Mouse (Mus musculus): ENCODE results near the gene Procr.
"Not testable (repeated sequence)": the region's sequence is repeated elsewhere in the genome, so short reads cannot be mapped to it uniquely, and the experiment has no call there.

Procr gene

DNA sequence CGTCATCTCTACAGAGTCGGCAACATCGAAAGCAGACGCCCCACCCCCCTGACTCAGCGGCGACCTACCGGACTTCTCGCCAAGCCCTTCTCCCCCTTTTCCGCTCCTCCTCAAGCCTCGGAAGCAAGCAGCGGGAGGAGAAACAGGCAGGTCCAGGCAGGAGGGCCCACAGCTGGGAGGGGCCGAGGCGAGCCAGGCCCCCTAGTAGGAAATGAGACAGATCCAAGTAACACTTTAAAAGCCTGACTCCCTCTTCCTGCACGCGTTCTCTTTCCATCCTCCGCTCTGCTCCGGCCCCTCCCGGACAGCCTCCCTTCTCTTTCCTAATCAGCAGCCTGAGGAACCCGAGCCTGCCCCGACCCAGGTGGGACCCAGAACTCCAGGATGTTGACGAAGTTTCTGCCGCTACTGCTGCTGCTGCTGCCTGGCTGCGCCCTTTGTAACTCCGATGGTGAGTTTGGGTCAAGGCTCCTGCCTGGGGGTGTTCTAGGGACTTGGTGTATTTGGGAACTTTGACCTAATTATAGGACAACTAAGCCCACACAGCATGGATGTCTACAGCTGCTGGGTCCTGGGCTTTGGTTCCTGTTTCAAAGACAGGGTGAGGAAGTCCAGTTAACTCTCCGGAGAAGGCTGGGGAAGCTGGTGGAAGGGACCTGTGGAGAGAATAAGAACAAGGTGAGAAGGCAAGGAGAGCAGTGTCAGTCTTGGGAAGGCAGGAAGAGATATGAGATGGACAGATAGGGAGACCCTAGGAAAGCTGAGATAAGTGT lies at the start of gene Procr:
Procr (plus strand) TSS at position 104 of the 773 bp plus-strand sequence.
- peak; percentile 58 for DNase-seq (ENCODE audit: low read depth, low spot score)

DNA sequence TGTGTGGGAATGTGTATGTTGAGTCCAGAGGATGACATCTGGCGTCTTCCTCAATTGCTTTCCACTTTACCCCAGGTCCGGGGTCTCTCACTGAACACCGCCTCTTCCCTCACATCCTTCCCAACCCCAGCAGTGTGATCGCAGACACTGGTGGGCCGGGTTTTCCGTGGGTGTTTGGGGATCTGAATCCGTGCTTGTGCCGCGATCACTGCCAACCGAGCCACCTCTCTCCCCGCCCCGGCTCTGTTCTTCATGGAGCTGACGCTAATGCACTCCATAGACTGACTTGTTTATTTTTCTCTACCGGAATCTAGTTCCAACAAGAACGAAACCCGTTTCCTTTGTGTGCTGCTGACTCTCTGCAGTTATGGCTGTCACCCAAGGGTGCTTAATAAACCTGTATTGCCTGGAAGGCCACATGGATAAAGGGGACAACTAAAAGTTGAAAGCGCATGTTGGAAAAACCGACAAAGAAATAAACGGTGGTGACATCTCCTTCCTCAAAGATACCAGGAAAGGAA lies 49.5 kb upstream of the Procr start:
- no peak for DNase-seq (ENCODE audit: low read depth, low spot score)

DNA sequence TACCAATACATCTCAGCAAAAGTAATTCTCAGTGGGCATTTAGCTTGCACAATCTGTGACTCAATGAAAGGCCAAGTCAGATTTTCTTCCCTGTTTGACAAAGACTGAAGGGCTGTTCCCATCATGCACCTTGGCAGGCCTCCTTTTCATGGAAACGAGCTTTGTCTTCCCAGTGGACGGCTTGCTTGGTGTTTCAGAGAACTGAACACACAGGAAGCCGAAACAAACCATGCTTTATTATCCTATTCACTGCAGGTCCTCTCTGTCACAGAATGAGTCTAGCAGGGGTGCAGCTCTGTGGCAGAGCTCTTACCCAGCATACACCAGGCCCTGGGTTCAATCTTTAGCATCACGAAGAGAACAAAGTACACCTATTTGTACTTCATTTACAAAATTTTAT lies 47.3 kb upstream of the Procr start:
- peak; percentile 44 for DNase-seq (ENCODE audit: low read depth, low spot score)

DNA sequence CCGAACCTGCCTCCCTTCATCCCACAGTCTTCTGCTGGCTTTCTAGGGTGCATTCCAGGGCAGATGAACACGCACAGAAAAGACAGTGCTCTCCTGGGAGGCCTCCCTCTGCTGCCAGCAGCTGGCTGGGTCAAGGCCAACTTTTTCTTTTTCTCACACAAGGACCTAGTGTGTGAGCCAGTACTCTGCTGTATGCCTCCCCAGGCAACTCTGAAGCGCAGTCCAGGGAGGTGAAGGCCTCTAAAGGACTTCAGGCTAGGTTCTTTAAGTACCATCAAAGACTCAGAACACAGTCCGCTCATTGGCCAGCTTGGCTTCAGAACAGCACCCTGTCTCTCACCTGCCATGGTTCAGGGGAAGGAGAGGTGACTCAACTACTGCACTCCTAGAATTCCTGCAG lies 43.7 kb upstream of the Procr start:
- DNase-seq (ENCODE audit: low read depth, low spot score): peak; percentile 84

DNA sequence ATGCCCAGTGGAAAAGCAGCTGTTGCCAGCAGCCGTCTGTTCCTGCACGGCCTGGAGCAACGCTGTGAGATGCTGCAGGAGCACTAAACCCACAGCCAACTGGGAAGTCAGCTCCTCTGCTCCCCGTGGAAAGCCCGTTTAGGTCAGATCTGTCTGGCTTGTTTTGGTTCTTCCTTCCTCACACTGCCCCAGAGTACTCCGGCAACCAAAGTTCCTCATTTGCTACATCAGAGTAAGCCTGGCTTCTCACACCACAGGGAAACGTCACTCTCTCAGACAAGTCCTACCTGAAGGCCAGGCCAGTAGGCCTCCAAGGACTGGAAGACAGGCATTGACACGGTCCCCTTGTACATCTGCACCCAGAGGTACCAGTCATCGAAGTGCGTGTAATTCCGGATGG lies 40.4 kb upstream of the Procr start:
- no peak for DNase-seq (ENCODE audit: low read depth, low spot score)

DNA sequence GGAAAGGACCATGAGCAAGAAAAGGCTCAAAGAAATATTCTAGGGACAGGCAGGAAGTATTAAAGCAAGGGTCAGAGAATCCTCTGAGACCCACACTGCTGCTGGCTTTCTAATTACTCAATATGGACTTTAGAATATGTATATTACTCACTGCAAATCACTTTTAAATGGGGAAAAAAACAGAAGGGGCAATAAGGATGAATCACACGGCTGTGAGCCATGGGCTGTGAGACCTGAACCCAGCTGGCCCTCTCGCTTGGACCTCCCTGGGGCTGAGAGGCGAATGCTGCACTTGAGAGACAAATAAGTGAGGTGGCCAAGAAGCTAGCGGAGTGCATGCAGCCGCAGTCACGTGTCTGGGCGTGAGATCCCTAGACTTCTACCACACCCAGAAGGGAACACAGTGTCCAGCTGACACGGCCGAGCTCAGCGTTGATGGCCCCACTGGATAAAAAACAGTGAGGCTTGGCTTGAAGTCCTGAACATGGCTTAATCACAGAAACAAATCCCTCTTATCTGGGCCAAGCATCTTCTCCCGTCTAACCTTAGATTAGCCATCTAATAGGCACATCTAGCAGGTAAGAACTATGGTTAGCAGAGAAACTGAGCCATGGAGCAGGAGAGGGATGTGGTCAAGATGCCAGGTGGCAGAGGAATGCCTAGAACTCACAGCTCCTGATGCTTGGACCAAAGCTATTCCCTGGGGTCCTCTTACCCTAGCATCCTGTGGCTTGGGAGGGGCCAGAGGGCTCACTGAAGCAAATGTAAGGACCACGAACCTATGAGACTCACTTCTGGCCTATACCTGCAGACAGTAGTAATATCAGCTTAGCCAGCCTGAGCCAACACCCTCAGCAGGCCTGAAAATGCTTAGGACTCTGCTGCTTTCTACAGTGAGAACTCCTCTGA lies 33.6 kb upstream of the Procr start:
- DNase-seq (ENCODE audit: low read depth, low spot score): peak; percentile 91

DNA sequence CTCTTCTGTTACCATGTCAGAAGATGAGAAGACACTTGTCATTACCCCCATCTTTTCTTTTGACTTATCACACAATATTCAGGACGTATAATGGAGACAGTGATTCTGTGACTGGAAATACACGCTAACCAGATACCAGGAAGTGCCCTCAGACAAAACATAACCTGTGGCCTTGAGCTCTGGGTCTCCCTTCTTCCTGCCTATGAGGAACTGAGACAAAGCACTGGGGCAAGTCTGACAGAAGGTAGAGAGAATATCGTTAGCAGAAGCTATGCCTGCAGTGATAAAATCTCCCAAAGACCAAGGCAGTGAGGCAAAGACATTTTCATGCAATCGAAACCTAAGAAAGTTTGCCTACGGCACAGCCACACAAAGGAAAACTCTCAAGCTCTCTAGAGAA lies 30.3 kb upstream of the Procr start:
- no peak for DNase-seq (ENCODE audit: low read depth, low spot score)

DNA sequence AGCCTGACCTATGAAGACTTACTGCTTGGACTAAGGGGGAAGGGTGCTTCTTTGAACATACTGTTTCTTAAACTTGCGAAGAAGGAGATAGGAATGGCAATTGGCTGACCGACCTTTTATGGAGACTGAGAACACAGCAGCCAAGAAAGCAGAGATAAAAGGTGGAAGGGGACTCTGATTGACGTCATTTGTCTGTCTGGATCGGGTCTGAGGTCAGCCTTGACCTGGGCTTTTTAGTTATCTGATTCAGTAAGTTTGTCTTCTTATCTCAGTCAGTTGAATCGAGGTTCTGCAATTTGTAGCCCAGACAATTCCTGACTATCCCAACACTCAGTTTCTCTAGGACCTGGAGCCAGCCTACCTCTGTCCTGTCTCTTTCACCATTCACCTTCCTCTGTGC lies 26.9 kb upstream of the Procr start:
- no peak for DNase-seq (ENCODE audit: low read depth, low spot score)

DNA sequence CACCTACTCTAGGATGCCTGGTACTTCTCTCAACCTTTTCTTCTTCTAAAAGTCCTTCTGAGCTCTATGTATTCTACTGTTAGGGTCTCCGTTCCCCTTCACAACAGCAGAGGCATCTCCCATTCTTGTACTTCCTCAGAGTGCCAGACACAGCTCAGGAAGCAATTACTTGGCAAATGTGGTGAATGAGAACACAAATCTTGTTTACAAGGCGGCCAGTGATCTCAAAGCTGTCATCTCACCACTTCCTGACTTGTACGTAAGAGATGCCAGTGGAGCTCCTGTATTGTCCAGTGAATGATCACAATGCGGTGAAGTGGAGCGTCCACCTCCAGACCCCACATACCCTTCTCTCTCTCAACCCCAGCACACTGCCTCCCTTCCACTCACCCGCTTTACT lies 26.4 kb upstream of the Procr start:
- no peak for DNase-seq (ENCODE audit: low read depth, low spot score)

DNA sequence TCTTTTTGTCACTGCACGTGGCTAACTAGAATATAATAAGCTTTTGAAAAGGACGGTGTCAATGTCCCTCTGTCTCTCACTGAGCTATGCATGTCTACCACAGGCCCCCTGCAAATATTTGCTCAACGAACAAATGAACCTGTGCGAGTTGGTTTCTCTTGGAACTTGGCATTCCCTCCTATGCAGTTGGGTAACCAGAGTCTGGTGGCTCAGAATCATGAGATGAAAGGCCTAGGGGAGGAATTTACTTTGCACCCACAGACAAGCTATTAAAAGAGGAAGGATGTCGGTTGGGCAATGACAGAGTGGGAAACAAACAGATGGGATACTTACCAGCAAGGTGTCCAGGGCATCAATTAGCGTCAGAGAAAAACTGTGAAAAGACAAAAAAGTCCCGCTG lies 24.6 kb upstream of the Procr start:
- DNase-seq (ENCODE audit: low read depth, low spot score): no peak

DNA sequence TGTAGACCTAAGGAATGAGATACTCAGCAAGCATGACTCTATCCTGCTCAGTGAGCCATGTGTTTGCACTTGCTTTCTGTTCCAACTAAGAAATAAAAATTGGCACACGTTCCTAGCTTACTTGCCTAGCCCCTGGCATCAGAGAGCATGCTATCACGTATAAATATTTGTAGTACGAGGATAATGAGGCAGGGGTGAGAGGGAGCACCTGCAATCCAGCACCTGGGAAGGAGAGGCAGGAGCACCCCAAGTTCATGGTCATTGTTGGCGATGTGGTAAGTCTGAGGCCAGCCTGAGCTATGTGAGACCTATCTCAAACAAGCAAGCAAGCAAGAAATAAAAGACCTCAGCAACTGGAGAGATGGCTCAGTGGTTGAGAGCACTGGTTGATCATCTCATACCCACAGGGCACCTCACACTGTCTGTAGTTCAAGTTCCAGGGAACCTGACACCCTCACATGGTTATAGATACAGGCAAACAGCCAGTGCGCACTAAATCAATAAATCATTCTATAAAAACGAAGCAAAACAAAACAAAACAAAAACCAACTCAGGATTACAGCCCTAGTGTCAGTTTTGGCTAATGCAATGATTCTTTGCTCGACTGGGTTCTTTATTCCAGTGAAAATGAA lies 23.0 kb upstream of the Procr start:
- DNase-seq (ENCODE audit: low read depth, low spot score): no peak

DNA sequence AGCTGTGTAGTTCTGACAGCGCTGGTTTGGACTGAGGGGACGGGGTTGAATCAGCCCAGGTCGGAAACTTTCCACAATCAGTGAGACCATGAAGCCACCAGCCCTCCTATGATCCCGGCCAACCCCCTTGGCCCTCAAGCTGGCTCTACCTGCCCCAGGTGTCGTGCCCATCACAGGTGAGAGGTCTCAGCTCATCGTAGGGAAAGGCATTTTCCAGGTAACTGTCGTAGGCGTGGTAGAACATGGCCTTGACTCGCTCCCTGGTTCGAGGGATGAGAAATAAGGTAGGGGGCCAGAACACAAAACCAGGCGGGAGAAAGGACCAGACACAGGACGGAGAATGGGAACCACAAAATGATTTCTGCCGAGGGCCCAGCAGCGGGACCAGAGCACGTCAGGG lies 22.2 kb upstream of the Procr start:
- no peak for DNase-seq (ENCODE audit: low read depth, low spot score)

DNA sequence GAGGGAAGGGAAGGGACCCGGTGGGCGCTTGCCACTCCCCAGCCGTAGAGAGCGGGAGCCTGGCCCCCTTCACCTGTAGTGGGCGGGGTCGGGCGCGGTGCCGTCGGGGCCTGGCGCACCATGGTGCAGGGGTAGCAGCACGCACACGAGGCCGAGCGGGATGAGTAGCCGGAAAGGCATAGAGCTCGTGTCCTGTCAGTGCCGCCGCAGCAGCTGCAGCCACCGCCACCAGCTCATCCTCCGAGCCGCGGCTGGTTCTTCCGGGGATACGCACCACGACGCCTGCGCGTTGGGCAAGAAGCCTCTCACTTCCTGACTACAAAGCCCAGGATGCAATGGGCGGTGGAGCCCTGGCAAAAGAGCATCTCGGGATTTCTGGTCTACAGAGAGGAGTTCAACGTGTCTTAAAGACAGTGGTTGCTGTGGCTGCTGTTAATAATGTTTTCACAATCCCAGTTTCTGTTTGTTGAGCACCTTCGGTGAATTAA lies 21.7 kb upstream of the Procr start, which contains the start of gene Edem2:
Edem2 (minus strand) TSS at position 318 of the 488 bp plus-strand sequence.
- DNase-seq (ENCODE audit: low read depth, low spot score): peak; percentile 84

DNA sequence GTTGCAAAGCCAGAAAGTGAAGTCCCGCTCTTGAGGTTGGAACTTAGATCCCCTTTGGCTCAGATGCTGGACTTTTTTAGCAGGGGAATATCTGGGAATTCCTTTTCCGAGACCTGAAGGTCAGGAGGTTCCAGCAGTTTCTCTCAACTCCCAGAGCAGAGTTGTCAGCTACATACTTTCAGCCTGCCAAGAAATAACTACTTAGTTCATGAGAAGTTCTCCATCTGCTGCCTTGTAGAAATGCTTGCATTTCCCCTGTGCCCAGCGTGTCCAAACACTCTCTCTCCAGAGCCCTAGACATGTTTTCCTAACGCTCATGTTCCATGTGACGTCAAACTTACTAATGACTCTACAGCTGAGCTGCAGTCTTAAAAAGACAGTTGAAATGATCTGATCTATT lies 15.8 kb upstream of the Procr start:
- DNase-seq (ENCODE audit: low read depth, low spot score): peak; percentile 68

DNA sequence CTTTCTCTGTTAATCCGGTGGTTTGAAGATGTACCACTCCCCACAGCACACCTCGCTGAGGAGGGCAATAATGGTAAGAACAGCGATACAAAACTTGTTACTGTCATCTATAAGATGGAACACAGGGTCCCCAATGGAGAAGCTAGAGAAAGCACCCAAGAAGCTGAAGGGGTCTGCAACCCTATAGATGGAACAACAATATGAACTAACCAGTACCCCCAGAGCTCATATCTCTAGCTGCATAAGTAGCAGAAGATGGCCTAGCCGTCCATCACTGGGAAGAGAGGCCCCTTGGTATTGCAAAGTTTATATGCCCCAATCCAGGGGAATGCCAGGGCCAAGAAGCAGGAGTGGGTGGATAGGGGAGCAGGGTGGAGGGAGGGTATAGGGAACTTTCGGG lies 15.2 kb upstream of the Procr start, which contains the start of gene Gm17581:
Gm17581 (minus strand) TSS at position 101 of the 400 bp plus-strand sequence.
- DNase-seq (ENCODE audit: low read depth, low spot score): not testable (repeated sequence)

DNA sequence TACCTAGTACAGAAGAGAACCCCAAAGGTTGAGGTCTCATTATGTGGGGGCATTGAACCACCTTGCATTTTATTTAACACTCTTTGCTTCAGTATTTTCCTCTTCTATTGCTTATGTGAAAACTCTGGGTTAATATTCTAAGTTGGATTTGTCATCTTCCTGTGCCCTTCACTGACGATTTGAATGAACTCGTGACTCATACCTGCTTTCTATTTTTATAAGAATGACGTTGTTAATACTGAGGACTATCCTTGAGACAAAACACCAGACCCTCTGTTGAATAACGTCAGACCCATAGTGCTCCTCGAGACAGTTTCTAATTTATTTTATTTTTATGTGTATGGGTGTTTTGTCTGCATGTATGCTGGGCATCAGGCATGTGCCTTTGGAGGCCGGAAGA lies 14.0 kb upstream of the Procr start:
- no peak for DNase-seq (ENCODE audit: low read depth, low spot score)

DNA sequence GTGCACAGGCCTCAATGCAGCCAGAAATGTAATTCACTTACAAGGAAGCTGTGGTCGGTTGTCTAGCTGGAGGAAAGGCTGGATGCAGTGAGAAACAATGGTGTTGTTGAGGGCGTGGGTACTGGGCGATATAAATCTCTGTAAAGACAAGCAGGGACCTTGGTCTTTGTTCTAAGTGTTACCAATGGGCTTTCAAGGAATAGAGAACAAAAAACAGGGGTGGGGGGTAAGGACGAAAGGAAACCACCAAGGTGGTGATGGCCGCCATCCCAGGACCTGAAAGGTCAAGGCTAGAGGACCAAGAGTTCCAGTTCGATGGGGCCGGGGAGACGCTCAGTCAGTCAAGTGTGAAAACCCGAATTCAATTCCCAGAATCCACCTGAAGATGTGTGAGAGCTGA lies 13.1 kb upstream of the Procr start:
- no peak for DNase-seq (ENCODE audit: low read depth, low spot score)

DNA sequence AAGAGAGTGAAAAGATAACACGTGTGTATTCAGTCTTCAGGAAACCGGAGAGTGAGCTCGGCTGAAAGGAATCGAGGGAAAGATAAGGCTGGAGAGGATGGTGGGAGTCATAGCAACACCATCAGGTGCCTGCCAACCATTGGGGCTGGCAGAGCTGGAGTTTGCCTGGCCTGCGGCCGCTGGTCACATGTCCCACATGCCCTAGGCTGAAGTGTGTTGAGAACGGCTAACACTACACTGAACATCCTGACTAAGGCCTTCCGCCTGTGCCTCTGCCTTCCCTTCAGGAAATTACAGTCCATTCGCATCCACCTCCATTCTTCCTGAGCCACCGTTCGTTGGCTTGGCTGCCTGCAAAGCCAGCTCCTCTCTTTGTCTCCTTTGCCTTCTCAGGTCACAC lies 8.7 kb upstream of the Procr start:
- DNase-seq (ENCODE audit: low read depth, low spot score): no peak

DNA sequence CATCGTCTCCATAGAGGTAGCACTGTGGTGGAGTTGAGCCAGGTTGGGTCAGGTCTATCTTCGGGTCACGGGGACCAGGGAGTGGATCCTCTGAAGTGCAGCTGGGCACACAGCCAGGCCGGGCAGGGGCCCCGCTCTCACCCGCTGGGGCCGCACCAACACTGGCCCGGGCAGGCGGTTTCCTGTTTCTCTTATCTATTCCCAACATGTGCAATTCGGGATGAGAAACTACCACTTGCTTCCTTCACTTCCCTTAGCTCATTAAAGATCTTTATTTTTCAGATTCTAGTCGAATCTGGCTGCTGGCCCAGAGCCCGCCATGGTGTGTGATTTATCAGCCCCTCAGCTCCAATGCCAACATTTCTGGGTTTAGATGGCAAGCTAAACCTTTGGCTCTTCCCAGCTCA lies 8.0 kb upstream of the Procr start:
- DNase-seq (ENCODE audit: low read depth, low spot score): no peak

DNA sequence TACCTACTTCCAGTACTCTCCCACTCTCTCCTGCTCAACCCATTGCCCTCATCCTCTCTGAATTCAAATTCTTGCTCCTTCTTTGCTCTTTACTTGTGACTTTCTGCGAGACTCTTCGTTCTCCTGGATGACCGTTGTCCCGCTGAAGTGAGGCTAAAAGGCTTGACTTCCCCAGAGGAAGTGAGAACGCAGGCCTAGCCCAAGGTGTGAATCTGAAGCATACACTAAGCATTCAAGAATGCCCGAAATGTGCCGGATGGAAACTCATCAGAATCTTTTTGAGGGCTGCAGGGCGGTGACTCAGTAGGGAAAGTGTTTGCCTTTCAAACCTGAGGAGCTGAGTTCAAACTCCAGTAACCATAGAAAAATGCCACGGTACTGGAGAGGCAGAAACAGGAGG lies 7.6 kb upstream of the Procr start:
- no peak for DNase-seq (ENCODE audit: low read depth, low spot score)

DNA sequence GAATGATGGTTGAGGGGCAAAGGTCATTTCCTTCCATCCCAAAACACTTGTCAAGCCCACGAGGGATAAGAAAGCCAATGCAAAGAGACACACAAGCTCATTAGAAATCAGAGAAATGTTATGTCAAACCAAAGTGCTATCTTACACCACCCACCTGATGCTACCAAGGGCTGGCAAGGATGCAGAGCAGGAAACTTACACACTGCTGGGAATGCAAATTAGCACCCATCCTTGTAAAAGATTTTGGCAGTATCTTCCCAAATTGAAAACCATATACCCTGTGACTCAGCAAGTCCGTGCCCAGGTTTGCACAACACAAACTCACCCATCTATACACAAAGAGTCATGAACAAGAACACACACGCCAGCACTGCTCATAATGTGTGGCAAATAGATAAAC lies 5.4 kb upstream of the Procr start:
- no peak for DNase-seq (ENCODE audit: low read depth, low spot score)

DNA sequence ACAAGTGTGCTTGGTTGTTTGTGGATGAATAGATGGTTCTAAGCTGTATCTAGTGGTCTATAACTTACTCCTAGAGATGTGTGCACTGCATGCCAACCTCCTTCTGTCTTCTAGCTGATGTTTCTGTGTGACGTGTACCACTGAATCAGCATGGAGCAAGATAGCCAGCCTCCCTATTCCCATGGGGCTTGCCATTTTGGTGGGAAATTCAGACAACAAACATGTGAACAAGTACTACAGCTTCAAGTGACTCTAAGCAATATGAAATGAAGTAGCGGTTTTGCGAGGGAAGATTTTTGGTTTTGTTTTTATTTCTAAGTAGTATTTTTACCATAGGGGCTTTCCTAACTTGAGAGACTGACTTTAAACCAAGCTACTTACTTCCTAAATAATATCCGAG lies 1.5 kb upstream of the Procr start:
- no peak for DNase-seq (ENCODE audit: low read depth, low spot score)

All from skeletal muscle tissue, adult 2 months (tissue).